Comparison of ENCODE assay signal across 39 mouse cellular contexts in genomic region chr7:28492310-28492709, GRCm38 (mm10). TPM values are rescaled to one million over a fixed set of nuclear protein-coding genes. Genes with fewer than 3 reads are reported as not detected.
DNase-seq lines count a peak whose midpoint lies in the region; ATAC-seq and TF ChIP-seq lines count a peak whose summit lies in the region.
"Had no signal": no experiment of that assay in that cellular context is flagged by ENCODE, and none has a peak within 500 bp of the region (broad histone marks: within the 10 kb centered on the region; RNA-seq: fewer than 3 reads in every experiment).

No protein-coding gene starts in this region.

- TF ChIP-seq POLR2A in testis, adult 2 months (IDR thresholded peaks at IDR 0.05; ENCODE audit: control insufficient read depth, low read depth, low read length): peak; percentile 75; the same call in 1 of the 2 replicates

- no peak for DNase-seq in testis, postnatal 10 days (ENCODE audit: low spot score)
- peak; percentile 69 for DNase-seq in ES-E14 (ENCODE audit: low read depth, low spot score)
- peak; percentile 57 for DNase-seq in WW6 (ENCODE audit: low read depth, low spot score)
- no peak for DNase-seq in stomach, postnatal 0 days (ENCODE audit: low spot score)
- no peak for DNase-seq in kidney, postnatal 36 days
- no peak for DNase-seq in kidney, adult 18-20 months
- no peak for DNase-seq in kidney, adult 11 months
- DNase-seq: adrenal gland, adult 8-10 months; adrenal gland, postnatal 25 days; B cell, adult 2 months; cerebellum, adult 11-12 months; cerebellum, adult 8-10 months; cerebellum, postnatal 10 days; cerebellum, postnatal 36 days; embryo, embryonic 11 days; gastrocnemius, postnatal 10 days; gastrocnemius, postnatal 36 days; heart, adult 11 months had no signal

- H3K27me3 ChIP-seq in testis, adult 2 months (ENCODE audit: control insufficient read depth, insufficient read depth, low read length): no peaks in the 10 kb centered on the region
- H3K27me3 ChIP-seq in stomach, postnatal 0 days (ENCODE audit: control insufficient read depth, insufficient read depth, low read length): no peaks in the 10 kb centered on the region

- H3K9me3 ChIP-seq in ES-E14 (ENCODE audit: control insufficient read depth, insufficient read depth, low read depth, low read length): no peaks in the 10 kb centered on the region
- H3K9me3 ChIP-seq in stomach, postnatal 0 days (ENCODE audit: control insufficient read depth, low read length): no peaks in the 10 kb centered on the region
- H3K9me3 ChIP-seq: embryonic facial prominence, embryonic 10.5 days; embryonic facial prominence, embryonic 13.5 days; forebrain, embryonic 10.5 days; forebrain, embryonic 13.5 days; hindbrain, embryonic 12.5 days; hindbrain, embryonic 15.5 days had no signal

- WGBS in stomach, postnatal 0 days: 85% methylated on average over 8 of the region's 8 CpGs

- TF ChIP-seq EP300 in stomach, postnatal 0 days (optimal IDR thresholded peaks at IDR 0.05): no peak

- no peaks in the 10 kb centered on the region for H3K36me3 ChIP-seq in testis, adult 2 months (ENCODE audit: control insufficient read depth, insufficient read depth, low read length)
- H3K36me3 ChIP-seq in ES-E14 (ENCODE audit: control insufficient read depth, insufficient read depth, low read length, poor library complexity, severe bottlenecking): no peaks in the 10 kb centered on the region
- H3K36me3 ChIP-seq in stomach, postnatal 0 days (ENCODE audit: control insufficient read depth, insufficient read depth, low read length): no peaks in the 10 kb centered on the region
- H3K36me3 ChIP-seq: embryonic facial prominence, embryonic 10.5 days; embryonic facial prominence, embryonic 13.5 days; forebrain, embryonic 10.5 days; hindbrain, embryonic 12.5 days; hindbrain, embryonic 15.5 days had no signal

- in situ Hi-C loops in ES-E14 (cut with MboI; ENCODE audit: low sequenced_read_pairs in 2 of 2, unreplicated experiment in 2 of 2): no loop called here

- peaks cover 19% of the 10 kb centered on the region for H3K4me1 ChIP-seq in testis, adult 2 months (ENCODE audit: control insufficient read depth, insufficient read depth, low read length)
- peaks cover 0 to 13% of the 10 kb centered on the region in 2 experiments; a peak in 2 of 4 replicates for H3K4me1 ChIP-seq in ES-E14 (ENCODE audit: control insufficient read depth in 2 of 2, insufficient read depth in 2 of 2, low read length in 2 of 2, poor library complexity in 1 of 2)
- H3K4me1 ChIP-seq in stomach, postnatal 0 days (replicated peaks; ENCODE audit: control insufficient read depth, insufficient read depth): peaks cover 3% of the 10 kb centered on the region; the same call in 1 of the 2 replicates

- H3K9ac ChIP-seq in ES-E14 (ENCODE audit: insufficient read depth, low read depth, low read length, poor library complexity, severe bottlenecking): peak overlapping the region; percentile 65; the same call in 1 of the 2 replicates
- no peak overlapping the region for H3K9ac ChIP-seq in stomach, postnatal 0 days (ENCODE audit: low read length)
- H3K9ac ChIP-seq: embryonic facial prominence, embryonic 13.5 days; forebrain, embryonic 13.5 days; hindbrain, embryonic 12.5 days; hindbrain, embryonic 15.5 days had no signal

- peak overlapping the region; percentile 89 for H3K27ac ChIP-seq in testis, adult 2 months (ENCODE audit: control insufficient read depth, insufficient read depth, low read depth, low read length)
- peak overlapping the region; percentile 7; the same call in 1 of the 2 replicates for H3K27ac ChIP-seq in ES-E14 (ENCODE audit: insufficient read depth, low read depth, low read length, poor library complexity, severe bottlenecking)
- H3K27ac ChIP-seq in stomach, postnatal 0 days (replicated peaks): no peak overlapping the region
- H3K27ac ChIP-seq: embryonic facial prominence, embryonic 10.5 days; embryonic facial prominence, embryonic 13.5 days; forebrain, embryonic 10.5 days; forebrain, embryonic 13.5 days; hindbrain, embryonic 12.5 days; hindbrain, embryonic 15.5 days had no signal

- H3K4me3 ChIP-seq in testis, adult 2 months (ENCODE audit: control insufficient read depth, low read depth, low read length): peak overlapping the region; percentile 85
- peak overlapping the region; percentile 46 to 67 for H3K4me3 ChIP-seq in ES-E14 (ENCODE audit: insufficient read depth in 1 of 2, low read depth in 1 of 2, low read length in 2 of 2, poor library complexity in 1 of 2, severe bottlenecking in 1 of 2)
- H3K4me3 ChIP-seq in stomach, postnatal 0 days (ENCODE audit: low read depth, low read length): no peak overlapping the region
- H3K4me3 ChIP-seq: embryonic facial prominence, embryonic 10.5 days; embryonic facial prominence, embryonic 13.5 days; erythroblast, embryonic 14.5 days; forebrain, embryonic 10.5 days; forebrain, embryonic 13.5 days; hindbrain, embryonic 12.5 days; hindbrain, embryonic 15.5 days had no signal

- ATAC-seq in stomach, postnatal 0 days (ENCODE audit: low FRiP score, low TSS enrichment): no peak
- ATAC-seq: activated CD4-positive, CD25-positive, alpha-beta regulatory T cell, adult 4 months; forebrain, embryonic 13.5 days; forebrain, embryonic 16.5 days had no signal

- no peak for TF ChIP-seq CTCF in testis, adult 2 months (IDR thresholded peaks at IDR 0.05; ENCODE audit: control insufficient read depth, insufficient read depth, insufficient replicate concordance, low read depth, low read length)
- TF ChIP-seq CTCF in stomach, postnatal 0 days (IDR thresholded peaks at IDR 0.05; ENCODE audit: low read depth): no peak

- no peak overlapping the region for H3K4me2 ChIP-seq in stomach, postnatal 0 days (replicated peaks; ENCODE audit: low read depth)
- H3K4me2 ChIP-seq: embryonic facial prominence, embryonic 13.5 days; forebrain, embryonic 13.5 days; heart, embryonic 11.5 days; hindbrain, embryonic 12.5 days; hindbrain, embryonic 15.5 days had no signal

TF ChIP-seq in ES-E14, 5 proteins besides CTCF, POLR2A, EP300 and RAD21:
- TF ChIP-seq ZNF384 (IDR thresholded peaks at IDR 0.05; ENCODE audit: low read depth, low read length): no peak
- no peak for TF ChIP-seq HCFC1 (IDR thresholded peaks at IDR 0.05; ENCODE audit: borderline replicate concordance, insufficient read depth, low read length)
- TF ChIP-seq ZC3H11A (IDR thresholded peaks at IDR 0.05; ENCODE audit: borderline replicate concordance, low read depth, low read length): no peak
- TF ChIP-seq MAFK (IDR thresholded peaks at IDR 0.05; ENCODE audit: insufficient read depth, low read depth, low read length): no peak
- no peak for TF ChIP-seq CHD2 (IDR thresholded peaks at IDR 0.05; ENCODE audit: low read depth, low read length)

RNA-seq across cellular contexts. Expression of gene Ifnl2, which starts 17.9 kb away (rescaled TPM):
- not detected in 2 replicates for polyA plus RNA-seq in testis, adult 2 months (2012; rRNA removed)
- not detected in 2 replicates for total RNA-seq in ES-E14 (2012; rRNA removed)
- not detected in 2 replicates for polyA plus RNA-seq in stomach, postnatal 0 days (2015; fragmentation: Nextera tagmentation; extraction: Ambion mirVana)
- total RNA-seq: adrenal gland, postnatal 25 days; CH12.LX; gastrocnemius, adult 18-20 months; gastrocnemius, postnatal 10 days; gastrocnemius, postnatal 36 days; heart, adult 8-10 months; heart, postnatal 25 days; hematopoietic stem cell, adult 5-6 weeks had no signal
- polyA plus RNA-seq: activated CD4-positive, CD25-positive, alpha-beta regulatory T cell, adult 4 months; brain, embryonic 14.5 days; cortical plate, adult 2 months; embryonic facial prominence, embryonic 10.5 days; embryonic facial prominence, embryonic 13.5 days; erythroblast, embryonic 14.5 days; forebrain, embryonic 10.5 days; forebrain, embryonic 13.5 days; forebrain, embryonic 16.5 days; heart, embryonic 11.5 days; heart, embryonic 14.5 days; heart, postnatal 0 days; hindbrain, embryonic 12.5 days; hindbrain, embryonic 15.5 days; intestine, embryonic 14.5 days had no signal

RNA-seq across cellular contexts. Expression of gene Ifnl3, which starts 30.3 kb away (rescaled TPM):
- polyA plus RNA-seq in testis, adult 2 months (2012; rRNA removed): not detected in 2 replicates
- total RNA-seq in ES-E14 (2012; rRNA removed): not detected in 2 replicates
- polyA plus RNA-seq in stomach, postnatal 0 days (2015; fragmentation: Nextera tagmentation; extraction: Ambion mirVana): not detected in 2 replicates
- total RNA-seq: adrenal gland, adult 8-10 months; adrenal gland, postnatal 25 days; CH12.LX; gastrocnemius, adult 18-20 months; gastrocnemius, postnatal 10 days; gastrocnemius, postnatal 36 days; heart, adult 8-10 months; heart, postnatal 25 days; hematopoietic stem cell, adult 5-6 weeks had no signal
- polyA plus RNA-seq: activated CD4-positive, CD25-positive, alpha-beta regulatory T cell, adult 4 months; brain, embryonic 14.5 days; cortical plate, adult 2 months; embryonic facial prominence, embryonic 10.5 days; embryonic facial prominence, embryonic 13.5 days; erythroblast, embryonic 14.5 days; forebrain, embryonic 10.5 days; forebrain, embryonic 13.5 days; forebrain, embryonic 16.5 days; heart, embryonic 11.5 days; heart, embryonic 14.5 days; heart, postnatal 0 days; hindbrain, embryonic 12.5 days; hindbrain, embryonic 15.5 days; intestine, embryonic 14.5 days had no signal

RNA-seq across cellular contexts. Expression of gene Lrfn1, which starts 40.5 kb away (rescaled TPM):
- polyA plus RNA-seq in testis, adult 2 months (2012; rRNA removed): 1.1 TPM in 2 replicates
- 17.1 and 32.6 TPM in 2 replicates for total RNA-seq in ES-E14 (2012; rRNA removed)
- 0.96 and 1.3 TPM in 2 replicates for polyA plus RNA-seq in stomach, postnatal 0 days (2015; fragmentation: Nextera tagmentation; extraction: Ambion mirVana)
- polyA plus RNA-seq: activated CD4-positive, CD25-positive, alpha-beta regulatory T cell, adult 4 months had no signal

RNA-seq across cellular contexts. Expression of gene Sycn, which starts 48.4 kb away (rescaled TPM):
- polyA plus RNA-seq in testis, adult 2 months (2012; rRNA removed): 0.24 and 0.31 TPM in 2 replicates
- total RNA-seq in ES-E14 (2012; rRNA removed): not detected in 2 replicates
- 87.1 and 87.6 TPM in 2 replicates for polyA plus RNA-seq in stomach, postnatal 0 days (2015; fragmentation: Nextera tagmentation; extraction: Ambion mirVana)
- total RNA-seq: adrenal gland, adult 8-10 months; adrenal gland, postnatal 25 days; CH12.LX; gastrocnemius, adult 18-20 months; gastrocnemius, postnatal 10 days; gastrocnemius, postnatal 36 days; heart, adult 8-10 months; heart, postnatal 25 days; hematopoietic stem cell, adult 5-6 weeks had no signal
- polyA plus RNA-seq: activated CD4-positive, CD25-positive, alpha-beta regulatory T cell, adult 4 months; brain, embryonic 14.5 days; cortical plate, adult 2 months; embryonic facial prominence, embryonic 10.5 days; embryonic facial prominence, embryonic 13.5 days; erythroblast, embryonic 14.5 days; forebrain, embryonic 10.5 days; forebrain, embryonic 13.5 days; forebrain, embryonic 16.5 days; heart, embryonic 11.5 days; heart, embryonic 14.5 days; heart, postnatal 0 days; hindbrain, embryonic 12.5 days; hindbrain, embryonic 15.5 days had no signal

RNA-seq across cellular contexts. Expression of gene Nccrp1, which starts 54.7 kb away (rescaled TPM):
- 0.62 and 0.70 TPM in 2 replicates for polyA plus RNA-seq in testis, adult 2 months (2012; rRNA removed)
- total RNA-seq in ES-E14 (2012; rRNA removed): 0.18 and 0.32 TPM in 2 replicates
- polyA plus RNA-seq in stomach, postnatal 0 days (2015; fragmentation: Nextera tagmentation; extraction: Ambion mirVana): 20.1 and 27.2 TPM in 2 replicates
- total RNA-seq: adrenal gland, adult 8-10 months; adrenal gland, postnatal 25 days; CH12.LX; gastrocnemius, adult 18-20 months; gastrocnemius, postnatal 10 days; gastrocnemius, postnatal 36 days; heart, adult 8-10 months; heart, postnatal 25 days; hematopoietic stem cell, adult 5-6 weeks had no signal
- polyA plus RNA-seq: activated CD4-positive, CD25-positive, alpha-beta regulatory T cell, adult 4 months; embryonic facial prominence, embryonic 10.5 days; forebrain, embryonic 10.5 days; forebrain, embryonic 13.5 days; forebrain, embryonic 16.5 days; heart, embryonic 11.5 days; heart, embryonic 14.5 days; heart, postnatal 0 days; hindbrain, embryonic 12.5 days; intestine, embryonic 14.5 days had no signal

Comparison
In these comparisons a context has a peak if more than half of its experiments do, and no peak if none do; other contexts are left out.
1. DNase-seq: peak in ES-E14 (single experiment) and WW6 (single experiment); none in testis, postnatal 10 days (single experiment), stomach, postnatal 0 days (single experiment), kidney, postnatal 36 days (0 of 2), kidney, adult 18-20 months (single experiment) and kidney, adult 11 months (single experiment).